Mouse (Mus musculus) heart, adult 2 months (tissue): ENCODE data around the gene Gm11042.

Experiments used
- CTCF ChIP-seq: fragments of 200-600 bp; IDR thresholded peaks from 2 replicates; pipeline ENCODE4 v1.8.1; 2022; ENCODE audit warnings: antibody characterized with exemption, mild to moderate bottlenecking, moderate library complexity
- POLR2A ChIP-seq: fragments of 200-500 bp; IDR thresholded peaks from 2 replicates; pipeline ENCODE4 v1.6.1; 2011; ENCODE audit warnings: mild to moderate bottlenecking, low read depth, low read length, control low read depth; ENCODE audit not compliant: insufficient read depth

GRCm38 (mm10) chr12:74301559-74301958 is 14.6 kb downstream of the Gm11042 start:
- TF ChIP-seq POLR2A = no peak
- no peak for TF ChIP-seq CTCF
